Mouse (Mus musculus): Measurements from ENCODE around the gene Scgb1b12.
"Not testable (repeated sequence)": the region's sequence is repeated elsewhere in the genome, so short reads cannot be mapped to it uniquely, and the experiment has no call there.

The Scgb1b12 gene

GRCm38 (mm10) chr7:32333882-32334281 is at the start of gene Scgb1b12:
Scgb1b12 (plus strand) TSS chr7:32334182.
- not testable (repeated sequence) for DNase-seq (ENCODE audit: low spot score)

- not testable (repeated sequence) for DNase-seq (ENCODE audit: low spot score)
Observed at GRCm38 (mm10) chr7:32327145-32327544, 6.8 kb upstream of the Scgb1b12 start, which contains the start of gene Scgb2b12. Scgb2b12 (minus strand) TSS chr7:32327245.
